Mouse (Mus musculus) monocyte, adult 5-6 weeks (primary cell): ENCODE data around the gene Gm49368. TPM values are rescaled to one million over a fixed set of nuclear protein-coding genes. Genes with fewer than 3 reads are reported as not detected.
"Not testable (repeated sequence)": the region's sequence is repeated elsewhere in the genome, so short reads cannot be mapped to it uniquely, and the experiment has no call there.

Source experiments
- ATAC-seq: fragments of 153-309, 156-312 bp; replicated peaks from 2 replicates; pipeline ENCODE4 v1.8.0; 2017; ENCODE audit warnings: mild to moderate bottlenecking; ENCODE audit not compliant: low TSS enrichment, insufficient number of reproducible peaks, severe bottlenecking, poor library complexity, low FRiP score
- total RNA-seq: library from RNA; stranded (forward); fragments of 200-1000, 200-491, 200-594 nt; gene quantifications from 3 replicates; pipeline ENCODE4 v1.2.3, GENCODE M21; 2017

The Gm49368 gene
- 33.7 to 34.7 TPM in 2 of 3 replicates, not detected in the other for total RNA-seq

- ATAC-seq, result peak; percentile 66
These were observed at the start of gene Gm49368, which contains the start of gene Itgam for GRCm38 (mm10) chr7:128062456-128062855. Gm49368 (plus strand) TSS chr7:128062683. Itgam (plus strand) TSS chr7:128062640.

- ATAC-seq, result no peak
These were observed 49.4 kb upstream of the Gm49368 start for GRCm38 (mm10) chr7:128013116-128013515.

GRCm38 (mm10) chr7:128016134-128016533 lies 46.3 kb upstream of the Gm49368 start:
- not testable (repeated sequence) for ATAC-seq

- ATAC-seq, result no peak
These were observed 45.8 kb upstream of the Gm49368 start for GRCm38 (mm10) chr7:128016650-128017049.

GRCm38 (mm10) chr7:128018275-128018674 lies 44.2 kb upstream of the Gm49368 start:
- no peak for ATAC-seq

GRCm38 (mm10) chr7:128019187-128019586 lies 43.3 kb upstream of the Gm49368 start:
- 0 out of 2 replicates have a peak, but pooled peaks have one; percentile 50 for ATAC-seq

GRCm38 (mm10) chr7:128022974-128023373 lies 39.5 kb upstream of the Gm49368 start:
- no peak; the same call in 1 of the 2 replicates for ATAC-seq

- ATAC-seq, result no peak
These were observed 38.9 kb upstream of the Gm49368 start for GRCm38 (mm10) chr7:128023565-128023964.

GRCm38 (mm10) chr7:128024364-128024763 lies 38.1 kb upstream of the Gm49368 start:
- ATAC-seq, result peak; percentile 32; the same call in 1 of the 2 replicates

- no peak for ATAC-seq
These were observed 37.6 kb upstream of the Gm49368 start for GRCm38 (mm10) chr7:128024932-128025331.

GRCm38 (mm10) chr7:128025381-128025780 lies 37.1 kb upstream of the Gm49368 start:
- peak; percentile 66 for ATAC-seq

- ATAC-seq, result no peak
These were observed 31.0 kb upstream of the Gm49368 start for GRCm38 (mm10) chr7:128031403-128031976.

- no peak for ATAC-seq
These were observed 30.0 kb upstream of the Gm49368 start for GRCm38 (mm10) chr7:128032290-128032988.

GRCm38 (mm10) chr7:128032989-128033293 lies 29.5 kb upstream of the Gm49368 start:
- no peak for ATAC-seq

- no peak for ATAC-seq
These were observed 28.9 kb upstream of the Gm49368 start for GRCm38 (mm10) chr7:128033616-128034015.

- ATAC-seq, result peak; percentile 27; the same call in 1 of the 2 replicates
These were observed 20.2 kb upstream of the Gm49368 start for GRCm38 (mm10) chr7:128042161-128042820.

- ATAC-seq, result no peak
These were observed 18.2 kb upstream of the Gm49368 start for GRCm38 (mm10) chr7:128044142-128044785.

GRCm38 (mm10) chr7:128045640-128046039 lies 16.8 kb upstream of the Gm49368 start:
- no peak for ATAC-seq

- peak; percentile 59 for ATAC-seq
These were observed 13.7 kb upstream of the Gm49368 start for GRCm38 (mm10) chr7:128048819-128049218.
